Mouse (Mus musculus): Measurements from ENCODE around the gene Ccdc15.

Gene Ccdc15

GRCm38 (mm10) chr9:37349050-37349449 lies 818 bp upstream of the Ccdc15 start:
- no peak for DNase-seq

- no peak for DNase-seq
Measured at GRCm38 (mm10) chr9:37347184-37347987, 846 bp downstream of the Ccdc15 start.

GRCm38 (mm10) chr9:37345406-37345805 lies 2.8 kb downstream of the Ccdc15 start:
- DNase-seq = no peak

- no peak for DNase-seq
Measured at GRCm38 (mm10) chr9:37329456-37329855, 18.8 kb downstream of the Ccdc15 start.

GRCm38 (mm10) chr9:37301720-37302119 lies 46.5 kb downstream of the Ccdc15 start:
- no peak for DNase-seq

GRCm38 (mm10) chr9:37300501-37300900 lies 47.7 kb downstream of the Ccdc15 start:
- peak; percentile 1 to 29 for DNase-seq

- DNase-seq = no peak
Measured at GRCm38 (mm10) chr9:37295586-37295985, 52.6 kb downstream of the Ccdc15 start.

- DNase-seq = no peak
Measured at GRCm38 (mm10) chr9:37266622-37267021, 81.6 kb downstream of the Ccdc15 start.

GRCm38 (mm10) chr9:37255889-37256225 lies 92.4 kb downstream of the Ccdc15 start:
- no peak for DNase-seq

- DNase-seq = peak; percentile 40 to 42
Measured at GRCm38 (mm10) chr9:37255149-37255888, 92.9 kb downstream of the Ccdc15 start, which contains the start of gene Slc37a2. TSS of gene Slc37a2 (minus strand) at chr9:37255738.

- DNase-seq = no peak
Measured at GRCm38 (mm10) chr9:37254531-37255110, 93.6 kb downstream of the Ccdc15 start.

GRCm38 (mm10) chr9:37250631-37251030 lies 97.6 kb downstream of the Ccdc15 start:
- DNase-seq = no peak

GRCm38 (mm10) chr9:37249976-37250375 lies 98.3 kb downstream of the Ccdc15 start:
- DNase-seq = no peak

GRCm38 (mm10) chr9:37248381-37248906 lies 99.8 kb downstream of the Ccdc15 start:
- DNase-seq = no peak

- no peak for DNase-seq
Measured at GRCm38 (mm10) chr9:37247429-37247828, 100.8 kb downstream of the Ccdc15 start.

GRCm38 (mm10) chr9:37245810-37246209 lies 102.4 kb downstream of the Ccdc15 start:
- DNase-seq = no peak

GRCm38 (mm10) chr9:37245404-37245803 lies 102.8 kb downstream of the Ccdc15 start:
- DNase-seq = no peak

- no peak for DNase-seq
Measured at GRCm38 (mm10) chr9:37244600-37244999, 103.6 kb downstream of the Ccdc15 start.

- no peak for DNase-seq
Measured at GRCm38 (mm10) chr9:37242764-37243163, 105.5 kb downstream of the Ccdc15 start.

GRCm38 (mm10) chr9:37235951-37236737 lies 112.1 kb downstream of the Ccdc15 start:
- DNase-seq = no peak

GRCm38 (mm10) chr9:37232201-37233195 lies 115.7 kb downstream of the Ccdc15 start:
- no peak for DNase-seq
